Mouse (Mus musculus): Measurements from ENCODE around the gene Dnajc11.

Dnajc11 gene

DNA sequence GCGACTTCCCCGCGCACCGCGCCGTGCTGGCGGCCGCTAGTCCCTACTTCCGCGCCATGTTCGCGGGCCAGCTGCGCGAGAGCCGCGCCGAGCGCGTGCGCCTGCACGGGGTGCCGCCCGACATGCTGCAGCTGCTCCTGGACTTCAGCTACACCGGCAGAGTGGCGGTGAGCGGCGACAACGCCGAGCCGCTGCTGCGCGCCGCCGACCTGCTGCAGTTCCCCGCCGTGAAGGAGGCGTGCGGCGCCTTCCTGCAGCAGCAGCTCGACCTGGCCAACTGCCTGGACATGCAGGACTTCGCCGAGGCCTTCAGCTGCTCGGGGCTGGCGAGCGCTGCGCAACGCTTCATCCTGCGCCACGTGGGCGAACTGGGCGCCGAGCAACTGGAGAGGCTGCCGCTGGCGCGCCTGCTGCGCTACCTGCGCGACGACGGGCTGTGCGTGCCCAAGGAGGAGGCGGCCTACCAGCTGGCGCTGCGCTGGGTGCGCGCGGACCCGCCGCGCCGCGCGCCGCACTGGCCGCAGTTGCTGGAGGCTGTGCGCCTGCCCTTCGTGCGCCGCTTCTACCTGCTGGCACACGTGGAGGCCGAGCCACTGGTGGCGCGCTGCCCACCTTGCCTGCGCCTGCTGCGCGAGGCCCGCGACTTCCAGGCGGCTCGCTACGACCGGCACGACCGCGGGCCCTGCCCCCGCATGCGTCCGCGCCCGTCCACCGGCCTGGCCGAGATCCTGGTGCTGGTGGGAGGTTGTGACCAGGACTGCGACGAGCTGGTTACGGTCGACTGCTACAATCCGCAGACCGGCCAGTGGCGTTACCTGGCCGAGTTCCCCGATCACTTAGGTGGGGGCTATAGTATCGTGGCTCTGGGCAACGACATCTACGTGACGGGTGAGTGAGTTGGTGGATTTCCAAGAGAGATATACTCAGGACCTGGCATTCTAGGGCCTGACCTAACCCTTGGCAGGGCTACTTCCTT, 75.9 kb downstream of the Dnajc11 start:
- no peak for DNase-seq (ENCODE audit: low read depth, low spot score)

DNA sequence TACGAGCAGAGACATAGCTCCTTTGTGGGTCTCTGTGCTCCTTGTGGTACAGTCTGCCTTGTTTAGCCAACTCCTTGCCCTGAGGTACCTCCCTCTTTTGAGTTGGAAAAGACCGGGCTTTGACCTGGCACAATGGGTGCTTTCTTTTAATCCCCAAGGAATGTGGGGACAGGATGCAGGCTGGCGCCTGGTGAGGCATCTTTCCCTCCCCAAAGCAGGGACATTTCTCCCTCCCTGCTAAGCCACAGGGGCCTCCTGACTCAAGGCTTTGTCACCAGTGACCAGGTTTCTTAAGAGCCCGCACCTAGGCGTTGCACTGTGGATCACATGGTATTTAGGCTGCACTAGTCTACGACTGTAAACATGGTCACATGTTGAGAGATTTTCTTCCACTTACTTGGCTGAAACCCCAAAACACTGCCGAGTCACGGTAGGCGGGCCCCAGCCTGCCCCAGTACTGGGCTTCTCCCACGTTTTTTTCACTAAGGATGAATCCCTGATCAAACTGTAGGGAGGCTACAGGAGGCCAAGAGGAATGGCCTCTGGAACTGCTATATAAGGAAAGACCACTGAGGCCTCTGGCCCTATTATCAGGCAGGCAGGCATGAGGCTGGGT, 76.7 kb downstream of the Dnajc11 start:
- peak; percentile 68 for DNase-seq (ENCODE audit: low read depth, low spot score)

- DNase-seq (ENCODE audit: low read depth, low spot score) = peak; percentile 52
These were observed 77.2 kb downstream of the Dnajc11 start for GRCm38 (mm10) chr4:152010707-152011134.

- no peak for DNase-seq (ENCODE audit: low read depth, low spot score)
These were observed 77.8 kb downstream of the Dnajc11 start for GRCm38 (mm10) chr4:152011171-152011760.

- DNase-seq (ENCODE audit: low read depth, low spot score) = no peak
These were observed 78.6 kb downstream of the Dnajc11 start for GRCm38 (mm10) chr4:152012109-152012508.

DNA sequence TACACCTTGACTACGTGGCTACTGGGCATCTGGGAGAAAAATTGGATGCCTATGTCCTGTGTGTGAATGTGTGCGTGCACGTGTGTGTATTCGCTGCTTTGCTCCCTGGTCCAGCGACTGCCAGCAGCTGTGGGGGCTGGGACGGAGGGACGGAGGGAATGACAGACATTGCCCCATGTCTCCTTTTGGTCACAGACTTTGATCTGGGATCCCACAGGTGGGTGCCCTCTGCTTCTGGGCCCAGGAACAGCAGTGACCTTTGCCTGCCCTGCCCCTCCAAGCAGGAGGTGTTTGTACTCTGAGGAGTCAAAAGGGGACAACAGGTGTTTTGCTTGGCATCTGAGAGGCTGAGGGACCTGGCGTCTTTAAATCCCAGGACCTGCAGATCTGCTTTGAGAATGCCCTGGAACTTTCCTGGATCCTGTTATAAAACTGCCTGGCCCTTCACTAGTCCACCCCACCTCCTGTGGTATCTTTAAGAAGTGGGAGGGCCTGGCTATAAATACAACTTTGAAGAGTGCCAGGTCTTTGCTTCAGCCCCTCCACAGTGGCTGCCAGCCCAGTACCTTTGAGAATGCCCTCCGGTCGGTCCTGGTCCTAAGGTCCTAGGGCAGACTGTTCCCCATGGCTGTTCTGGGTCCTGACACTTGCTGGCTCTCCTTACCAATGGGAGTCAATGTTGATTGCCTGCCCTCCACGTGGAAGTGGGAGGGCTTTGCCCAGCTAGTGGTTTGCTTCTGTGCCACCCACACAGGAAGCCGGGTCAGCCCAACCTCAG, 79.7 kb downstream of the Dnajc11 start:
- no peak for DNase-seq (ENCODE audit: low read depth, low spot score)

DNA sequence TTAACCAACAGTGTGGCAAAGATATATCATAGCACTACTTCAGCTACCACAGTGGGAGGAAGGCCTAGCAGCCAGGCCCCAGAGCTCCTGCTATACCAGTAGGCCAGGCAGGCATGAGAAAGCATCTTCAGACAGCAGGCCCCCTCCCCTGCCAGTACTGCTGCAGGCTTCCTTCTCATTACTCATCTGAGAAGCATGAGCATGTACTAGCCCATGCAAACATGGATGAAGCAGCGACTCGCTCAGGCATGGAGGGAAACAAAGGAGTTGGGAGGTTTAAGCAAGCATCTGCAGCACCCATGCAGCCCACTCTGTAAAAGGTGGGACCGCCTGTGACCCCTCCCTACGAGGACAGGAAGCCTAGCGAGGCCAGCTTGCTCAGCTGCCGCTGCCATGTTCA, 85.6 kb downstream of the Dnajc11 start:
- no peak for DNase-seq (ENCODE audit: low read depth, low spot score)

DNA sequence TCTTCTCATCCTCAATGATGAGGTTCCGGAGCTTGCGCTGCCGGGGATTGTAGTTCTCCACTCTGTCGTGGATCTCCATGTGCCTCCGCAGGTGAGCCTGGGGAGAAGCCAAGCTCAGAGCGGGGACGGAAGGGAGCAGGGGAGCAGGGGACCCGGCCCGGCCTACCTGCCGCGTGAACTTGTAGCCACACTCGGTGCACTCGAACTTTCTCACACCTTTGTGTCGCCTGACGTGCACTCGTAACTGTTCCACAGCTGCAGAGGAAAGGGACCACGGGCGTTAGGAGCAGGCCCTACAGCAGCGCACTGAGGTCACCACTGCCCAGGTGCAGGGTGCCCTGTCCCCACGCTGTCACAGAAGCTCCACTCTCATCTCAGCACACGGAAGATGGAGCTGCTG, 86.5 kb downstream of the Dnajc11 start:
- no peak for DNase-seq (ENCODE audit: low read depth, low spot score)

- DNase-seq (ENCODE audit: low read depth, low spot score) = no peak
These were observed 88.1 kb downstream of the Dnajc11 start for GRCm38 (mm10) chr4:152021568-152022097.

DNA sequence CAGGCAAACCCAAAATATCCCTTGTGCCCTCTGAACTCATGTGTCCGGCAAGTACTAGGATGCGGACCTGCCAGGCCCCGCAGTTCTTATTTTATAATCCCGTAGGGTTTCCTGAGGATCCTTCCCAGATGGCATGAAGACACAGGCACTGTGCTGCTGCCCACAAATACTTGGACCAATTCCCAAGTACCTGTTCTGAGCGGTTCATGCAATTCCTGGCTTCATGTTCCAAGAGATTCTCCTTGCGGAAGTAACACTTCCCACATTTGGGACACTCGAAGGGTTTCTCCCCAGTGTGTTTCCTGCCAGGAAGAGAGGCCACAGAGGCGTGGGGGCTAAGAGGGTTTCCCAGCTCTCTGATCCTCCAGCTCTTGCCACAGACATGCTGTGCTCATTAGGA, 89.0 kb downstream of the Dnajc11 start:
- DNase-seq (ENCODE audit: low read depth, low spot score) = no peak

DNA sequence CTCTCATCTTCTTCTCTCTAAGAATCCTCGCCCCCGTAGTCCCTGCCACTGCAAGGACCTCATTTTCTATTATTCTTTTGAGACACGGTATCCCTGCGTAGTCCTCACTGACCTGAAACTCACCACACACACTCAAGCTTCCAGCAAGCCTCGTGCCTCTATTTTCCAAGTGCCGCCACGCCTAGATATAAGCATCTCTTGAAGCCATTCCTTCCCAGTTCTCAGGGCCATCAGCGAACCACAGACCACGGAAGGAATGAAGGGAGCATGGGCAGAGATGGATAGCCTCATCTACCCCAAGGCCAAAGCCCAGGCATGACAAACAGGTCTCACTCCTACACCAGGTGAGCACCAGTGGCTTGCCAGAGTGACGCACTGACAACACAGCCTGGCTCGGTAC, 91.0 kb downstream of the Dnajc11 start:
- no peak for DNase-seq (ENCODE audit: low read depth, low spot score)

DNA sequence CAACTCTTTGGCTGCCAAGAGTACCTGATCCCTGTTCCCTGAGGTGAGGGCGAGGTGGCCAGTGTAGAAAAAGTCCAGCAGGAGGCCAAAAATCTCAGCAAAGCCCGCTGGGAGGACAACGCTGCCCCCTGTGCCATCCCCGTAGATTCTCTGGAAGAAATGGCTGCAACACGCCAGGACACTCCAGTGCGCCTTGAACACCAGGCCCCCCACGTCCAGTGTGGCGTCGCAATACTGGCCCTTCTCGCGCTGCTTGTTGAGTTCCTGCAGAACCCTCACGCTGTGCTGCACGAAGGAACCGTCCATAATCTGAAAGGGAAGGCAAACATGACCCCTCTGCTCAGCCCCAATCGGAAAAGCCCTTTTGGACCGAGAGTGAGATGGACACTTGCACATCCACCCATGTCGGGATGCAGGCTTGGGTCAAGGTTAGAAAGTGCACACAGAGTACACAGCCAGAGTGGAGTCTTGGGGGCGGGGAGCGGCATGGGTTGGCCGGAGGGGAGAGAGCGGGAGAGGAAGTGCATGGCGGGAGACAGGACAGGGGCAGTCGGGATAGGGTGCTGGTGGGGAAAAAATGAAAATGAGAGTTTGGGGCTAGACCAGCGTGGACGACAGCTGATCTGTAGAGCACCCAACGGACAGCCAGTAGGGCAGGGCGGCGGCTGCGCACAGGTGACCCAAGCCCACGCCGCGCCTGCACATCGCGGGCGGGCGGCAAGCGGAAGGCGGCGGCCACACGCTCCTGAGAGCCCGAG, 93.4 kb downstream of the Dnajc11 start:
- DNase-seq (ENCODE audit: low read depth, low spot score) = no peak

DNA sequence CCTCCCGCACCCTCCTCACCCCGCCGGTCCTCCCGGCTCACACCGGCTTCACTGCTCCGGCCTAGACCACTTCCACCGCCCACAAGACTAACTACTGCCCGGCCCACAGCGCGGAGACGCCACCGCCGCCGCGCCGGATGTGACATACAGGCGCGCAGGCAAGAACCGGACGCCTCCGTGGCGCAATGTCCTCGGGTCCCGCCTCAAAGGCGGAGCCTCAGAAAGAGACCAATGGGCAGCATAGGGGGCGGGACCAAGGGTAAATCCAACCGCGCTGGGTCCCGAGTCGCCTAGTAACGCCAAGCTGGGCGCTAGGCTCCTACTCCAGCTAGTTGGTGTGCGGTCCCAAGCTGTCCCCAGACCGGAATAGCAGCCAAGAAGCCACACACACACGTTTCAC, 94.0 kb downstream of the Dnajc11 start, which contains the start of gene Zbtb48:
Gene Zbtb48, minus strand, starts transcription at position 148 of the 400 bp plus-strand sequence.
- peak; percentile 94 for DNase-seq (ENCODE audit: low read depth, low spot score)

DNA sequence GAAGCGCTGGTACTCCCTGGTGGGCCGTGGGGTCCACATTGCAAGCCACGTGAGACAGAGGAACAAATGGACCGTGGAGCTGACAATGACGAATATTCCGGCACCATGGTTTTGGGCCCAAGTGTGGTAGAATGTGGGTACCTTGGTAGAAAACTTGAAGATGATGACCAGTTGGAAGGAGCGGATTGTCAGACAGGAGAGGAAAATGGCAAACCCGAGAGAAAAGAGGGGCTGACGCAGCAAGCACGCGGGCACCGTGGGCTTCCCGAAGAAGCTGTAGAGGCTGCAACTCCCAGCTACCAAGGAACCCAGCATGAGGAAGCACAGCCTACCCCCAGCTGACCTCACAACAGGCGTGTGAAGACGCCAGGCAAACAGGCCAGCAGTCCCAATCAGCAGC, 95.0 kb downstream of the Dnajc11 start:
- DNase-seq (ENCODE audit: low read depth, low spot score) = no peak

- DNase-seq (ENCODE audit: low read depth, low spot score) = no peak
These were observed 95.6 kb downstream of the Dnajc11 start for GRCm38 (mm10) chr4:152029087-152029486.

- DNase-seq (ENCODE audit: low read depth, low spot score) = no peak
These were observed 96.5 kb downstream of the Dnajc11 start for GRCm38 (mm10) chr4:152029997-152030396.
